Mouse (Mus musculus): ENCODE data around the gene Mfsd2a. TPM values are rescaled to one million over a fixed set of nuclear protein-coding genes. Genes with fewer than 3 reads are reported as not detected.

Gene Mfsd2a
- polyA plus RNA-seq, 1 experiment from 2014 or later = 22.6 TPM

GRCm38 (mm10) chr4:122972056-122972455, 11.1 kb upstream of the Mfsd2a start:
- Histone ChIP-seq H3K9me3 (replicated peaks) (no peaks in the 10 kb centered on the region), H3K4me1 (no peaks in the 10 kb centered on the region), H3K36me3 (no peaks in the 10 kb centered on the region), H3K27me3 (ENCODE audit: low read depth, poor library complexity, severe bottlenecking) (no peaks in the 10 kb centered on the region), H3K4me3 (no peak overlapping the region), H3K27ac (replicated peaks) (no peak overlapping the region)
- WGBS = 72% methylated on average over 8 of the region's 8 CpGs
- no peak for DNase-seq (ENCODE audit: low spot score)

GRCm38 (mm10) chr4:122971646-122972045, 10.7 kb upstream of the Mfsd2a start:
- DNase-seq (ENCODE audit: low spot score) = no peak
- Histone ChIP-seq H3K27me3 (ENCODE audit: low read depth, poor library complexity, severe bottlenecking) (no peaks in the 10 kb centered on the region), H3K36me3 (no peaks in the 10 kb centered on the region), H3K27ac (replicated peaks) (no peak overlapping the region), H3K4me1 (no peaks in the 10 kb centered on the region), H3K9me3 (replicated peaks) (no peaks in the 10 kb centered on the region), H3K4me3 (no peak overlapping the region)
- 88% methylated on average over 4 of the region's 4 CpGs for WGBS

- H3K4me1 ChIP-seq = no peaks in the 10 kb centered on the region
- no peaks in the 10 kb centered on the region for H3K27me3 ChIP-seq (ENCODE audit: low read depth, poor library complexity, severe bottlenecking)
- WGBS = 92% methylated on average over 4 of the region's 4 CpGs
- H3K9me3 ChIP-seq (replicated peaks) = no peaks in the 10 kb centered on the region
- no peak for DNase-seq (ENCODE audit: low spot score)
- H3K4me3 ChIP-seq = no peak overlapping the region
- H3K27ac ChIP-seq (replicated peaks) = no peak overlapping the region
- H3K36me3 ChIP-seq = no peaks in the 10 kb centered on the region
Measured at GRCm38 (mm10) chr4:122971191-122971590, 10.2 kb upstream of the Mfsd2a start.

- 88% methylated on average over 4 of the region's 4 CpGs for WGBS
- Histone ChIP-seq H3K4me1 (peaks cover 2% of the 10 kb centered on the region), H3K27ac (replicated peaks) (no peak overlapping the region), H3K9me3 (replicated peaks) (no peaks in the 10 kb centered on the region), H3K36me3 (no peaks in the 10 kb centered on the region), H3K4me3 (no peak overlapping the region), H3K27me3 (ENCODE audit: low read depth, poor library complexity, severe bottlenecking) (peaks cover 10% of the 10 kb centered on the region; the same call in 1 of the 2 replicates)
- DNase-seq (ENCODE audit: low spot score) = no peak
Measured at GRCm38 (mm10) chr4:122968106-122968505, 7.1 kb upstream of the Mfsd2a start.

- Histone ChIP-seq H3K4me3 (no peak overlapping the region), H3K27ac (replicated peaks) (peak overlapping the region; percentile 94), H3K27me3 (ENCODE audit: low read depth, poor library complexity, severe bottlenecking) (peaks cover 54% of the 10 kb centered on the region), H3K36me3 (peaks cover 14% of the 10 kb centered on the region), H3K9me3 (replicated peaks) (no peaks in the 10 kb centered on the region), H3K4me1 (peaks cover 48% of the 10 kb centered on the region)
- no peak for DNase-seq (ENCODE audit: low spot score)
- WGBS = 54% methylated on average over 8 of the region's 8 CpGs
Measured at GRCm38 (mm10) chr4:122962751-122963150, 1.8 kb upstream of the Mfsd2a start.

GRCm38 (mm10) chr4:122961589-122961988, 601 bp upstream of the Mfsd2a start:
- Histone ChIP-seq H3K4me1 (peaks cover 48% of the 10 kb centered on the region), H3K27ac (replicated peaks) (peak overlapping the region; percentile 94), H3K27me3 (ENCODE audit: low read depth, poor library complexity, severe bottlenecking) (peaks cover 54% of the 10 kb centered on the region), H3K36me3 (peaks cover 26% of the 10 kb centered on the region), H3K4me3 (peak overlapping the region; percentile 92), H3K9me3 (replicated peaks) (no peaks in the 10 kb centered on the region)
- no peak for DNase-seq (ENCODE audit: low spot score)
- 16% methylated on average over 6 of the region's 6 CpGs for WGBS

GRCm38 (mm10) chr4:122960321-122961099, 478 bp downstream of the Mfsd2a start:
- DNase-seq (ENCODE audit: low spot score) = peak; percentile 68
- H3K4me1 ChIP-seq = peaks cover 57% of the 10 kb centered on the region
- peak overlapping the region; percentile 92 for H3K4me3 ChIP-seq
- H3K9me3 ChIP-seq (replicated peaks) = no peaks in the 10 kb centered on the region
- peaks cover 37% of the 10 kb centered on the region for H3K36me3 ChIP-seq
- peak overlapping the region; percentile 94 for H3K27ac ChIP-seq (replicated peaks)
- under 1% methylated on average over 43 of the region's 43 CpGs for WGBS
- peaks cover 54% of the 10 kb centered on the region for H3K27me3 ChIP-seq (ENCODE audit: low read depth, poor library complexity, severe bottlenecking)

- Histone ChIP-seq H3K27me3 (ENCODE audit: low read depth, poor library complexity, severe bottlenecking) (peaks cover 54% of the 10 kb centered on the region), H3K27ac (replicated peaks) (peak overlapping the region; percentile 94), H3K36me3 (peaks cover 43% of the 10 kb centered on the region), H3K9me3 (replicated peaks) (no peaks in the 10 kb centered on the region), H3K4me1 (peaks cover 64% of the 10 kb centered on the region), H3K4me3 (peak overlapping the region; percentile 92)
- WGBS = 7% methylated on average over 8 of the region's 8 CpGs
- no peak for DNase-seq (ENCODE audit: low spot score)
Measured at GRCm38 (mm10) chr4:122959816-122960215, 1.2 kb downstream of the Mfsd2a start.

- no peak for DNase-seq (ENCODE audit: low spot score)
- Histone ChIP-seq H3K27me3 (ENCODE audit: low read depth, poor library complexity, severe bottlenecking) (peaks cover 48% of the 10 kb centered on the region), H3K4me3 (no peak overlapping the region), H3K36me3 (peaks cover 55% of the 10 kb centered on the region), H3K9me3 (replicated peaks) (no peaks in the 10 kb centered on the region), H3K4me1 (peaks cover 65% of the 10 kb centered on the region), H3K27ac (replicated peaks) (no peak overlapping the region)
- 93% methylated on average over 6 of the region's 6 CpGs for whole genome bisulfite sequencing
Measured at GRCm38 (mm10) chr4:122958491-122959031, 2.4 kb downstream of the Mfsd2a start.

- WGBS = 68% methylated on average over 6 of the region's 6 CpGs
- Histone ChIP-seq H3K36me3 (peaks cover 76% of the 10 kb centered on the region), H3K27me3 (ENCODE audit: low read depth, poor library complexity, severe bottlenecking) (peaks cover 28% of the 10 kb centered on the region), H3K9me3 (replicated peaks) (no peaks in the 10 kb centered on the region), H3K27ac (replicated peaks) (peak overlapping the region; percentile 85; the same call in 1 of the 2 replicates), H3K4me3 (no peak overlapping the region), H3K4me1 (peaks cover 45% of the 10 kb centered on the region)
- DNase-seq (ENCODE audit: low spot score) = no peak
Measured at GRCm38 (mm10) chr4:122956301-122956700, 4.7 kb downstream of the Mfsd2a start.

GRCm38 (mm10) chr4:122955412-122956136, 5.4 kb downstream of the Mfsd2a start:
- WGBS = 14% methylated on average over 17 of the region's 17 CpGs
- peak overlapping the region; percentile 85 for H3K27ac ChIP-seq (replicated peaks)
- H3K4me1 ChIP-seq = peaks cover 38% of the 10 kb centered on the region
- peak; percentile 87 for DNase-seq (ENCODE audit: low spot score)
- H3K27me3 ChIP-seq (ENCODE audit: low read depth, poor library complexity, severe bottlenecking) = peaks cover 21% of the 10 kb centered on the region
- peaks cover 84% of the 10 kb centered on the region for H3K36me3 ChIP-seq
- peak overlapping the region; percentile 39 for H3K4me3 ChIP-seq
- no peaks in the 10 kb centered on the region for H3K9me3 ChIP-seq (replicated peaks)

GRCm38 (mm10) chr4:122954680-122955411, 6.1 kb downstream of the Mfsd2a start:
- WGBS = 72% methylated on average over 5 of the region's 5 CpGs
- H3K36me3 ChIP-seq = peaks cover 91% of the 10 kb centered on the region
- no peaks in the 10 kb centered on the region for H3K9me3 ChIP-seq (replicated peaks)
- H3K4me1 ChIP-seq = peaks cover 32% of the 10 kb centered on the region
- peak overlapping the region; percentile 39 for H3K4me3 ChIP-seq
- H3K27ac ChIP-seq (replicated peaks) = peak overlapping the region; percentile 85
- DNase-seq (ENCODE audit: low spot score) = no peak
- H3K27me3 ChIP-seq (ENCODE audit: low read depth, poor library complexity, severe bottlenecking) = peaks cover 17% of the 10 kb centered on the region

All from midbrain, embryonic 10.5 days (tissue).